Comparison of ENCODE assay signal across 26 mouse cellular contexts in genomic region chr4:98567457-98567856, GRCm38 (mm10).
A peak's percentile ranks its signal among the peaks of the same experiment; 100 is the strongest.
DNase-seq lines count a peak whose midpoint lies in the region; ATAC-seq and TF ChIP-seq lines count a peak whose summit lies in the region.
"Had no signal": no experiment of that assay in that cellular context is flagged by ENCODE, and none has a peak within 500 bp of the region (broad histone marks: within the 10 kb centered on the region; RNA-seq: fewer than 3 reads in every experiment).

No protein-coding gene starts in this region.

- no peak for TF ChIP-seq CTCF in lung, postnatal 0 days (IDR thresholded peaks at IDR 0.05)

- no peaks in the 10 kb centered on the region for H3K4me1 ChIP-seq in liver, embryonic 16.5 days (ENCODE audit: control insufficient read depth, low read depth, low read length)
- H3K4me1 ChIP-seq in lung, postnatal 0 days (ENCODE audit: insufficient read depth, low read depth, low read length) = peaks cover 13% of the 10 kb centered on the region

- 65% methylated on average over 9 of the region's 9 CpGs for WGBS in liver, embryonic 16.5 days (ENCODE audit: insufficient replicate concordance)
- WGBS in lung, postnatal 0 days = 50% methylated on average over 9 of the region's 9 CpGs

- TF ChIP-seq EP300 in lung, postnatal 0 days (IDR thresholded peaks at IDR 0.05) = no peak

- H3K9ac ChIP-seq in liver, embryonic 16.5 days (ENCODE audit: low read depth, low read length) = no peak overlapping the region
- no peak overlapping the region for H3K9ac ChIP-seq in lung, postnatal 0 days (replicated peaks; ENCODE audit: low read depth)
- H3K9ac ChIP-seq: forebrain, embryonic 13.5 days; heart, embryonic 13.5 days; hindbrain, embryonic 14.5 days had no signal

- H3K27me3 ChIP-seq in liver, embryonic 16.5 days (ENCODE audit: control insufficient read depth, insufficient read depth, low read depth, low read length) = no peaks in the 10 kb centered on the region
- no peaks in the 10 kb centered on the region for H3K27me3 ChIP-seq in lung, postnatal 0 days (replicated peaks; ENCODE audit: insufficient read depth, low read length)
- H3K27me3 ChIP-seq: CH12.LX; forebrain, embryonic 13.5 days; heart, embryonic 13.5 days; Patski had no signal

- no peak overlapping the region for H3K4me2 ChIP-seq in liver, embryonic 16.5 days (ENCODE audit: low read depth, low read length)
- H3K4me2 ChIP-seq in lung, postnatal 0 days (replicated peaks; ENCODE audit: low read depth, low read length) = no peak overlapping the region
- H3K4me2 ChIP-seq: forebrain, embryonic 13.5 days; heart, embryonic 13.5 days; hindbrain, embryonic 14.5 days had no signal

- no peak overlapping the region for H3K27ac ChIP-seq in liver, embryonic 16.5 days (ENCODE audit: low read length)
- H3K27ac ChIP-seq in lung, postnatal 0 days (ENCODE audit: low read length) = no peak overlapping the region
- H3K27ac ChIP-seq: forebrain, embryonic 10.5 days; forebrain, embryonic 13.5 days; heart, adult 2 months; heart, embryonic 10.5 days; heart, embryonic 13.5 days; hindbrain, embryonic 14.5 days had no signal

- no peaks in the 10 kb centered on the region for H3K36me3 ChIP-seq in liver, embryonic 16.5 days (ENCODE audit: control insufficient read depth, insufficient read depth)
- no peaks in the 10 kb centered on the region for H3K36me3 ChIP-seq in lung, postnatal 0 days (ENCODE audit: insufficient read depth, low read length)
- H3K36me3 ChIP-seq: forebrain, embryonic 10.5 days; G1E; heart, embryonic 10.5 days; heart, embryonic 13.5 days had no signal

- H3K9me3 ChIP-seq in liver, embryonic 16.5 days (replicated peaks; ENCODE audit: control insufficient read depth, low read length) = no peaks in the 10 kb centered on the region
- H3K9me3 ChIP-seq in lung, postnatal 0 days (ENCODE audit: low read length) = no peaks in the 10 kb centered on the region
- H3K9me3 ChIP-seq: forebrain, embryonic 10.5 days; forebrain, embryonic 13.5 days; heart, embryonic 10.5 days; heart, embryonic 13.5 days had no signal

- ATAC-seq in liver, embryonic 16.5 days (ENCODE audit: low read depth) = peak; percentile 70
- no peak for ATAC-seq in lung, postnatal 0 days
- ATAC-seq: forebrain, embryonic 13.5 days; forebrain, embryonic 16.5 days; Patski had no signal

- H3K4me3 ChIP-seq in liver, embryonic 16.5 days (ENCODE audit: low read depth, low read length) = no peak overlapping the region
- no peak overlapping the region for H3K4me3 ChIP-seq in lung, postnatal 0 days (ENCODE audit: low read depth, low read length)
- H3K4me3 ChIP-seq: forebrain, embryonic 10.5 days; forebrain, embryonic 13.5 days; heart, adult 2 months; heart, embryonic 10.5 days; heart, embryonic 13.5 days had no signal

- no peak for DNase-seq in liver
- DNase-seq in lung, postnatal 0 days (ENCODE audit: low spot score) = peak; percentile 19
- no peak for DNase-seq in lung, postnatal 14 days
- DNase-seq in urinary bladder, postnatal 14 days (ENCODE audit: low spot score) = peak; percentile 12
- no peak for DNase-seq in urinary bladder, postnatal 25 days (ENCODE audit: low spot score)
- DNase-seq: adrenal gland, postnatal 10 days; adrenal gland, postnatal 36 days; B cell, adult 2 months; cerebellum, adult 18-20 months; cerebellum, adult 9-10 months; cerebellum, postnatal 14 days; gastrocnemius, postnatal 10 days; gastrocnemius, postnatal 36 days; heart, adult 2 months; heart, postnatal 14 days; heart, postnatal 4 days had no signal

Comparison
In these comparisons a context has a peak if more than half of its experiments do, and no peak if none do; other contexts are left out.
1. DNase-seq: peak in lung, postnatal 0 days (single experiment) and urinary bladder, postnatal 14 days (single experiment); none in liver (single experiment), lung, postnatal 14 days (single experiment) and urinary bladder, postnatal 25 days (single experiment).